Mouse (Mus musculus): ENCODE measurements around the gene Tssc4. TPM values are rescaled to one million over a fixed set of nuclear protein-coding genes. Genes with fewer than 3 reads are reported as not detected.

The Tssc4 gene
- polyA plus RNA-seq, 2 experiments: 65.0 to 130 TPM

DNA sequence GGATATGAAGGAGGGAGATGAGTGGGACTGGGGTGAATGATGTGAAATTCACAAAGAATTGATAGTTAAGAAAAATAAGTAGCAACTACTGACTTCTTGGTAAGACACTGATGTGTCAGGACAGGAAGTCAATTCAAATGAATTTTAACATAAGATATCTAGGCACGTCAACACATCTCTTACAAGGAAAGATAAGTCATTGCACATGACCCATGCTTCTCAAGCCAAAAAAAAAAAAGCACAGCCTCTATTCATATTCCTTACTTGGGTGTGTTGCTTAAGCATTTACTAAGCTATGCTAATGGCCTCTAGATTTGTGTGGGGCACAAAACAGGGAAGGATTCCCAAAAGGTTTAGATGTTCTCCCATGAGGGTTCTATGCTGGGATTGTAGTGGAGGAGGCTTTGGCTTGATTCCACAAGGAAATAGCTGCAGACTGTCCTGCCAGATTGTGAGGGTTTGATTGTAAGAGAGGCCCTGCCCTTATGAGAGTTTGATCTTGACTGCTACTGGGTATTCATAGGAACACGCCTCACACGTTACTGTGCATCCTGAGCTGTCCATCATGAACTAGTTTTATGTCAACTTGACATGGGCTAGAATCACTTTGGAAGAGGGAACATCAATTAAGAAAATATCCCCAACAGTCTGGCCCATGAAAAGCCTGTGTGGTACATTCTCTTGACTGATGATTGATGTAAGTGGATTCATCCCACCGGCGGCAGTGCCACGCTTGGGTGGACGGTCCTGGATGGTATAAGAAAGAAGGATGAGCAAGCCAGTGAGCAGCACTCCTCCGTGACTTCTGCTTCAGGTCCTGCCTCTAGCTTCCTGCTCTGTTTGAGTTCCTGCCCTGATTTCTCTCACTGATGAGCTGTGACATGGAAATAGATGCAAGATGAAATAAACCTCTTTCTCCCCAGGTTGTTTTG, 34.3 kb upstream of the Tssc4 start:
- no peak overlapping the region for H3K27ac ChIP-seq (replicated peaks; ENCODE audit: low read depth, low read length)
- no peaks in the 10 kb centered on the region for H3K27me3 ChIP-seq (ENCODE audit: control insufficient read depth, insufficient read depth, low read length)
- no peaks in the 10 kb centered on the region for H3K4me1 ChIP-seq (ENCODE audit: control insufficient read depth, insufficient read depth, low read length)
- H3K4me2 ChIP-seq (replicated peaks; ENCODE audit: low read depth, low read length, severe bottlenecking): no peak overlapping the region
- TF ChIP-seq POLR2A (IDR thresholded peaks at IDR 0.05; ENCODE audit: borderline replicate concordance, extremely low read depth, insufficient read depth, insufficient read length): no peak
- H3K9ac ChIP-seq (ENCODE audit: low read depth, low read length, severe bottlenecking): no peak overlapping the region
- H3K36me3 ChIP-seq (ENCODE audit: control insufficient read depth, insufficient read depth, low read length): peaks cover 13% of the 10 kb centered on the region
- ATAC-seq (ENCODE audit: low FRiP score, low read depth): no peak
- 93% methylated on average over 8 of the region's 8 CpGs for WGBS
- DNase-seq (ENCODE audit: low spot score): no peak
- no peaks in the 10 kb centered on the region for H3K9me3 ChIP-seq (ENCODE audit: control insufficient read depth, low read length)
- no peak overlapping the region for H3K4me3 ChIP-seq (replicated peaks; ENCODE audit: low read length)

DNA sequence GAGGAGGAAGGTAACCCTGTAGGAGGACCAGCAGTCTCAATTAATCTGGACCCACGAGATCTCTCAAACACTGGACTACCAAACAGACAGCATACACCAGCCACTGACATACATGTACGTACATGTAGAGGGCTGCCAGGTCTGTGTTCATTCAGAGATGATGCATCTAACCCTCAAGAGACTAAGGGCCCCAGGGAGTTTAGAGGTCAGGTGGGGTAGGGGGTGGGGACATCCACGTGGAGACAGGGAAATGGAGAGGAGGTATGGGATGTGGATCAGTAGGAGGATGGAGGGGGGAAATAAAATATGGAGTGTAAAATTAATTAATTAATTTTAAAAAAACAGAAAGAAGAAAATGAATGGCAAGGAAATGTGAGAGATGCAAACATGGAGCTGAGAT, 32.3 kb upstream of the Tssc4 start:
- no peak for TF ChIP-seq POLR2A (IDR thresholded peaks at IDR 0.05; ENCODE audit: borderline replicate concordance, extremely low read depth, insufficient read depth, insufficient read length)
- WGBS: 87% methylated on average over 3 of the region's 3 CpGs
- no peaks in the 10 kb centered on the region for H3K9me3 ChIP-seq (ENCODE audit: control insufficient read depth, low read length)

DNA sequence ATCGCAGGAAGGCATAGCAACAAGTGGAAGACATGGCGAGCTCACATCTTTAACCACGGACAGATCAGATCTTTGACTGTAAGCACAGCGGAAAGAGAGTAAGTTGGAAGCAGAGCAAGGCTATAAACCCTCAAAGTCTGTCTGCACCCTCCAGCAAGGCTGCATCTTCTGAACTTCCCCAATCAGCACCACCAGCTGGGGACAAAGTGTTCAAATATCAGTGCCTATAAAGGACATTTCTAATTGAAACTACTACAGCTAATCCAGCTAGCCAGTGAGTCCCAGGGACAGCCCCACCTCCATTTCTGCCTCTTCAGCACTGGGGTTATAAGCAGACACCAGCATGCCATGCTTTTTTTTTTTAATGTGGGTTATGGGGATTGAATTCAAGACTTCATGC, 31.7 kb upstream of the Tssc4 start:
- Histone ChIP-seq H3K36me3 (ENCODE audit: control insufficient read depth, insufficient read depth, low read length) (peaks cover 9% of the 10 kb centered on the region), H3K4me2 (replicated peaks; ENCODE audit: low read depth, low read length, severe bottlenecking) (no peak overlapping the region), H3K9me3 (ENCODE audit: control insufficient read depth, low read length) (no peaks in the 10 kb centered on the region), H3K27me3 (ENCODE audit: control insufficient read depth, insufficient read depth, low read length) (no peaks in the 10 kb centered on the region), H3K4me1 (ENCODE audit: control insufficient read depth, insufficient read depth, low read length) (no peaks in the 10 kb centered on the region), H3K9ac (ENCODE audit: low read depth, low read length, severe bottlenecking) (no peak overlapping the region), H3K4me3 (replicated peaks; ENCODE audit: low read length) (no peak overlapping the region), H3K27ac (replicated peaks; ENCODE audit: low read depth, low read length) (no peak overlapping the region)
- no peak for TF ChIP-seq POLR2A (IDR thresholded peaks at IDR 0.05; ENCODE audit: borderline replicate concordance, extremely low read depth, insufficient read depth, insufficient read length)
- DNase-seq (ENCODE audit: low spot score): no peak
- ATAC-seq (ENCODE audit: low FRiP score, low read depth): no peak
- WGBS: 93% methylated on average over 4 of the region's 4 CpGs

More for the DNA sequence above, 32.3 kb upstream of the Tssc4 start:
- H3K27ac ChIP-seq (replicated peaks; ENCODE audit: low read depth, low read length): no peak overlapping the region
- no peak overlapping the region for H3K4me3 ChIP-seq (replicated peaks; ENCODE audit: low read length)
- no peaks in the 10 kb centered on the region for H3K4me1 ChIP-seq (ENCODE audit: control insufficient read depth, insufficient read depth, low read length)
- H3K4me2 ChIP-seq (replicated peaks; ENCODE audit: low read depth, low read length, severe bottlenecking): no peak overlapping the region
- ATAC-seq (ENCODE audit: low FRiP score, low read depth) (no peak), DNase-seq (ENCODE audit: low spot score) (no peak)
- H3K9ac ChIP-seq (ENCODE audit: low read depth, low read length, severe bottlenecking): no peak overlapping the region
- no peaks in the 10 kb centered on the region for H3K27me3 ChIP-seq (ENCODE audit: control insufficient read depth, insufficient read depth, low read length)
- peaks cover 9% of the 10 kb centered on the region for H3K36me3 ChIP-seq (ENCODE audit: control insufficient read depth, insufficient read depth, low read length)

DNA sequence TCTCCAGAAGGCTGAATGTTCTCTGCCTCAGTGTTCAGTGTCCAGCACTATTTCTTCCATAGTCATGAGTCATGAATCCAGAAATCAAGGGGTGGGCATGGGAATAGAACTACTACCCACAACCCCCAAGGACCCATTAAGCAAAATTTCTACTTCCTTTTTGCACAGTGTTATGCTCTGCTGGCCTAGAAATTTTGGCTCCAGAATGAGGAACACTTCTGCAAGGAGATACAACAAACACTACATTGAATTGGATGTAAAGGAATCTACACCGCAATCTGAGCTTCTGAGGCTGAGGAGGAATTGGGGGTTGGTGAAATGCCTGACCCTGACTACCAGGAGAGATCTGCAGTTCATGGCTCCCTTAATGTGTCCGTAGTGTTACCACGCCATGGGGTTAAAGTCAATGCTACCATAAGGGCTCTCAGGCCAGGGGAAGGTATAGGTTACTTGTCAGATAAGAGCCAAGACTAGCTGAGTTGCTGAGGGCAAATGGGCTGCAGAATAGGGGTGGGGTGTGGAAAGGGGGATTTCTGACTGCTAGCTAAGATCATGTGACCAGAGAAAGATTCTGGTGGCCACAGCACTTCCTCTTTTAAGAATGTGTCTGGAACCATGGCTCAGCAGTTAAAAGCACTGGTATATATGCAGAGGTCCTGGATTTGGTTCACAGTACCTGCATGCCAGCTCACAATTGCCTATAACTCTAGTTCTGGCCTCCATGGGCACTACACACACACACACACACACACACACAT, 30.7 kb upstream of the Tssc4 start:
- DNase-seq (ENCODE audit: low spot score) (no peak), ATAC-seq (ENCODE audit: low FRiP score, low read depth) (no peak)
- Histone ChIP-seq H3K4me2 (replicated peaks; ENCODE audit: low read depth, low read length, severe bottlenecking) (no peak overlapping the region), H3K27me3 (ENCODE audit: control insufficient read depth, insufficient read depth, low read length) (no peaks in the 10 kb centered on the region), H3K4me1 (ENCODE audit: control insufficient read depth, insufficient read depth, low read length) (no peaks in the 10 kb centered on the region), H3K27ac (replicated peaks; ENCODE audit: low read depth, low read length) (no peak overlapping the region), H3K9me3 (ENCODE audit: control insufficient read depth, low read length) (no peaks in the 10 kb centered on the region), H3K4me3 (replicated peaks; ENCODE audit: low read length) (no peak overlapping the region), H3K9ac (ENCODE audit: low read depth, low read length, severe bottlenecking) (no peak overlapping the region), H3K36me3 (ENCODE audit: control insufficient read depth, insufficient read depth, low read length) (peaks cover 8% of the 10 kb centered on the region; the same call in 1 of the 2 replicates)
- no peak for TF ChIP-seq POLR2A (IDR thresholded peaks at IDR 0.05; ENCODE audit: borderline replicate concordance, extremely low read depth, insufficient read depth, insufficient read length)
- WGBS: 90% methylated on average over 3 of the region's 3 CpGs

DNA sequence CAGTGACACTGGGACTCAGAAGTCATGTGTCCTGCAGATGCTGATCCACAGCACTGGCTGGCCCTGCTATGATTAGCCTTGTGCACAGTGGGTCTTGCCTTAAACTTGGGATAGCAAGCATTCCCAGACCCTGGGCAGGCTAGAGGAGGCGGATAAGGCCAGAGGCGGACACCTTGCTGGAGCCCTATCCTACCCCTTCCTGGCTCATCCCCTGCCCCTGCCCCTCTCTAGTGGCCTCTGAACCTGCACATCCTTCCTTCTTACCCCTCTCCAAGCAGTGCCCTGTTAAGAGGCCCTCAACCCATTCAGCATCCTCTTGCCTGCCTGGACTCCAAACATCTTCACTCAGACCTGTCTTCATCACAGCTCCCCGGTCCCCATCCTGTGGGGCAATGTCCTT, 28.5 kb upstream of the Tssc4 start:
- WGBS: 96% methylated on average over 3 of the region's 3 CpGs
- H3K27ac ChIP-seq (replicated peaks; ENCODE audit: low read depth, low read length): no peak overlapping the region
- H3K36me3 ChIP-seq (ENCODE audit: control insufficient read depth, insufficient read depth, low read length): peaks cover 5% of the 10 kb centered on the region
- no peak for ATAC-seq (ENCODE audit: low FRiP score, low read depth)
- H3K27me3 ChIP-seq (ENCODE audit: control insufficient read depth, insufficient read depth, low read length): no peaks in the 10 kb centered on the region
- no peaks in the 10 kb centered on the region for H3K4me1 ChIP-seq (ENCODE audit: control insufficient read depth, insufficient read depth, low read length)
- no peak overlapping the region for H3K4me2 ChIP-seq (replicated peaks; ENCODE audit: low read depth, low read length, severe bottlenecking)
- no peak overlapping the region for H3K9ac ChIP-seq (ENCODE audit: low read depth, low read length, severe bottlenecking)
- TF ChIP-seq POLR2A (IDR thresholded peaks at IDR 0.05; ENCODE audit: borderline replicate concordance, extremely low read depth, insufficient read depth, insufficient read length): no peak
- H3K4me3 ChIP-seq (replicated peaks; ENCODE audit: low read length): no peak overlapping the region
- H3K9me3 ChIP-seq (ENCODE audit: control insufficient read depth, low read length): 0 out of 2 replicates have a peak, but pooled peaks cover 3% of the 10 kb centered on the region
- DNase-seq (ENCODE audit: low spot score): no peak

Measured in limb, embryonic 14.5 days (tissue).